Mouse (Mus musculus) intestine, embryonic 16.5 days (tissue): ENCODE data around the gene Crybb3. TPM values are rescaled to one million over a fixed set of nuclear protein-coding genes. Genes with fewer than 3 reads are reported as not detected.
A peak's percentile ranks its signal among the peaks of the same experiment; 100 is the strongest.

Experiments used
- ATAC-seq: fragments of 200-750 bp; cut with Nextera tagmentation; 2 replicates; pipeline ENCODE4 v1.8.0; 2017; ENCODE audit warnings: moderate TSS enrichment, moderate library complexity
- H3K27ac ChIP-seq: fragments of 300-500 bp; sonication (generic); 2 replicates; pipeline ENCODE4 v1.5.1; 2014; ENCODE audit warnings: mild to moderate bottlenecking, low read length
- H3K27me3 ChIP-seq: fragments of 300-500 bp; sonication (generic); replicated peaks from 2 replicates; pipeline ENCODE4 v1.6.1; 2014; ENCODE audit warnings: low read length, control low read depth, mixed read lengths; ENCODE audit not compliant: control insufficient read depth, insufficient read depth
- H3K36me3 ChIP-seq: fragments of 300-500 bp; sonication (generic); 2 replicates; pipeline ENCODE4 v1.6.1; 2014; ENCODE audit warnings: low read length, control low read depth; ENCODE audit not compliant: control insufficient read depth, insufficient read depth
- H3K4me1 ChIP-seq: fragments of 300-500 bp; sonication (generic); 2 replicates; pipeline ENCODE4 v1.6.1; 2014; ENCODE audit warnings: low read length, control low read depth, mixed read lengths; ENCODE audit not compliant: control insufficient read depth, insufficient read depth
- H3K4me2 ChIP-seq: fragments of 300-500 bp; sonication (generic); 2 replicates; pipeline ENCODE4 v1.6.1; 2014; ENCODE audit warnings: low read depth, low read length, control low read depth
- H3K4me3 ChIP-seq: fragments of 300-500 bp; sonication (generic); 2 replicates; pipeline ENCODE4 v1.5.1; 2014; ENCODE audit warnings: mild to moderate bottlenecking, low read length
- H3K9ac ChIP-seq: fragments of 300-500 bp; sonication (generic); 2 replicates; pipeline ENCODE4 v1.6.1; 2014; ENCODE audit warnings: low read depth, low read length
- H3K9me3 ChIP-seq: fragments of 300-500 bp; sonication (generic); 2 replicates; pipeline ENCODE4 v1.6.1; 2016; ENCODE audit warnings: low read length, control low read depth; ENCODE audit not compliant: control insufficient read depth
- WGBS: fragments of 180-500 bp; shearing (Covaris S2); extraction: QIAGEN DNeasy Blood & Tissue Kit; methylation state at CpG from one replicate; pipeline ENCODE4 v1.1.7; 2014; 5-methylcytosine and 5-hydroxymethylcytosine counted together
- polyA plus RNA-seq: library from polyadenylated mRNA; unstranded; fragments of >200 nt; fragmentation: Nextera tagmentation; extraction: Ambion mirVana; gene quantifications from 2 replicates; pipeline ENCODE4 v1.2.1, GENCODE M21; 2015

Crybb3 gene
- polyA plus RNA-seq, 1 experiment from 2014 or later: 0.35 TPM

- H3K4me2 ChIP-seq: no peak overlapping the region
- no peaks in the 10 kb centered on the region for H3K27me3 ChIP-seq
- no peak overlapping the region for H3K27ac ChIP-seq
- H3K9me3 ChIP-seq: no peaks in the 10 kb centered on the region
- no peak for ATAC-seq
- H3K4me1 ChIP-seq: peaks cover 11% of the 10 kb centered on the region
- no peak overlapping the region for H3K4me3 ChIP-seq
- H3K9ac ChIP-seq: no peak overlapping the region
- H3K36me3 ChIP-seq: peaks cover 16% of the 10 kb centered on the region
- WGBS: 75% methylated on average over 7 of the region's 7 CpGs
Measured at GRCm38 (mm10) chr5:113092406-113092805, 11.0 kb upstream of the Crybb3 start.

GRCm38 (mm10) chr5:113091162-113091561 is 9.8 kb upstream of the Crybb3 start:
- Histone ChIP-seq H3K27me3 (no peaks in the 10 kb centered on the region), H3K4me3 (no peak overlapping the region), H3K4me2 (no peak overlapping the region), H3K36me3 (peaks cover 11% of the 10 kb centered on the region; the same call in 1 of the 2 replicates), H3K4me1 (peaks cover 11% of the 10 kb centered on the region), H3K27ac (no peak overlapping the region), H3K9ac (0 out of 2 replicates have a peak overlapping the region, but pooled peaks have one; percentile 29), H3K9me3 (no peaks in the 10 kb centered on the region)
- 0 out of 2 replicates have a peak, but pooled peaks have one; percentile 12 for ATAC-seq
- 55% methylated on average over 5 of the region's 5 CpGs for WGBS

GRCm38 (mm10) chr5:113090750-113091149 is 9.4 kb upstream of the Crybb3 start:
- 87% methylated on average over 11 of the region's 11 CpGs for WGBS
- Histone ChIP-seq H3K4me1 (peaks cover 11% of the 10 kb centered on the region), H3K4me3 (no peak overlapping the region), H3K27me3 (no peaks in the 10 kb centered on the region), H3K27ac (peak overlapping the region; percentile 37; the same call in 1 of the 2 replicates), H3K36me3 (peaks cover 11% of the 10 kb centered on the region; the same call in 1 of the 2 replicates), H3K4me2 (no peak overlapping the region), H3K9me3 (no peaks in the 10 kb centered on the region), H3K9ac (peak overlapping the region; percentile 29; the same call in 1 of the 2 replicates)
- peak; percentile 16; the same call in 1 of the 2 replicates for ATAC-seq

GRCm38 (mm10) chr5:113090077-113090690 is 8.8 kb upstream of the Crybb3 start:
- Histone ChIP-seq H3K4me3 (no peak overlapping the region), H3K9me3 (no peaks in the 10 kb centered on the region), H3K9ac (peak overlapping the region; percentile 29; the same call in 1 of the 2 replicates), H3K4me1 (peaks cover 11% of the 10 kb centered on the region), H3K36me3 (peaks cover 7% of the 10 kb centered on the region; the same call in 1 of the 2 replicates), H3K4me2 (no peak overlapping the region), H3K27ac (peak overlapping the region; percentile 37; the same call in 1 of the 2 replicates), H3K27me3 (no peaks in the 10 kb centered on the region)
- ATAC-seq: peak; percentile 70
- 76% methylated on average over 24 of the region's 24 CpGs for WGBS

GRCm38 (mm10) chr5:113087465-113087864 is 6.1 kb upstream of the Crybb3 start:
- H3K4me2 ChIP-seq: no peak overlapping the region
- 63% methylated on average over 2 of the region's 2 CpGs for WGBS
- no peaks in the 10 kb centered on the region for H3K9me3 ChIP-seq
- H3K36me3 ChIP-seq: peaks cover 3% of the 10 kb centered on the region; the same call in 1 of the 2 replicates
- no peaks in the 10 kb centered on the region for H3K27me3 ChIP-seq
- no peak overlapping the region for H3K27ac ChIP-seq
- peaks cover 16% of the 10 kb centered on the region for H3K4me1 ChIP-seq
- H3K9ac ChIP-seq: no peak overlapping the region
- H3K4me3 ChIP-seq: no peak overlapping the region
- ATAC-seq: no peak

GRCm38 (mm10) chr5:113086990-113087389 is 5.6 kb upstream of the Crybb3 start:
- Histone ChIP-seq H3K4me1 (peaks cover 18% of the 10 kb centered on the region), H3K36me3 (peaks cover 3% of the 10 kb centered on the region; the same call in 1 of the 2 replicates), H3K9me3 (no peaks in the 10 kb centered on the region)

GRCm38 (mm10) chr5:113086439-113086838 is 5.1 kb upstream of the Crybb3 start:
- ATAC-seq: no peak
- 0 out of 2 replicates have a peak, but pooled peaks cover under 1% of the 10 kb centered on the region for H3K36me3 ChIP-seq
- peaks cover 18% of the 10 kb centered on the region for H3K4me1 ChIP-seq
- WGBS: 65% methylated on average over 12 of the region's 12 CpGs
- H3K27me3 ChIP-seq: no peaks in the 10 kb centered on the region
- no peak overlapping the region for H3K4me2 ChIP-seq
- H3K27ac ChIP-seq: no peak overlapping the region
- no peak overlapping the region for H3K4me3 ChIP-seq
- H3K9me3 ChIP-seq: no peaks in the 10 kb centered on the region
- H3K9ac ChIP-seq: no peak overlapping the region; the same call in 1 of the 2 replicates

More at GRCm38 (mm10) chr5:113086990-113087389, 5.6 kb upstream of the Crybb3 start:
- no peak overlapping the region for H3K4me2 ChIP-seq
- no peak overlapping the region for H3K9ac ChIP-seq
- H3K27ac ChIP-seq: no peak overlapping the region
- H3K4me3 ChIP-seq: no peak overlapping the region
- 54% methylated on average over 4 of the region's 4 CpGs for WGBS
- no peaks in the 10 kb centered on the region for H3K27me3 ChIP-seq
- ATAC-seq: no peak

GRCm38 (mm10) chr5:113085931-113086330 is 4.5 kb upstream of the Crybb3 start:
- WGBS: 60% methylated on average over 2 of the region's 2 CpGs
- no peak overlapping the region for H3K4me3 ChIP-seq
- H3K27ac ChIP-seq: no peak overlapping the region
- no peak for ATAC-seq
- no peak overlapping the region for H3K9ac ChIP-seq
- peaks cover 17% of the 10 kb centered on the region for H3K4me1 ChIP-seq
- H3K36me3 ChIP-seq: no peaks in the 10 kb centered on the region
- no peaks in the 10 kb centered on the region for H3K27me3 ChIP-seq
- H3K9me3 ChIP-seq: no peaks in the 10 kb centered on the region
- no peak overlapping the region for H3K4me2 ChIP-seq

- Histone ChIP-seq H3K9ac (no peak overlapping the region), H3K9me3 (no peaks in the 10 kb centered on the region), H3K4me2 (no peak overlapping the region), H3K36me3 (no peaks in the 10 kb centered on the region), H3K27me3 (no peaks in the 10 kb centered on the region), H3K27ac (no peak overlapping the region), H3K4me1 (peaks cover 7% of the 10 kb centered on the region; the same call in 1 of the 2 replicates), H3K4me3 (no peak overlapping the region)
- WGBS: 77% methylated on average over 2 of the region's 2 CpGs
- no peak for ATAC-seq
Measured at GRCm38 (mm10) chr5:113084309-113084708, 2.9 kb upstream of the Crybb3 start.
